Mouse (Mus musculus) heart, embryonic 10.5 days (tissue): ENCODE data around the gene Drap1. TPM values are rescaled to one million over a fixed set of nuclear protein-coding genes. Genes with fewer than 3 reads are reported as not detected.

Experiments
- DNase-seq: peaks from one replicate; pipeline ENCODE4 v3.0.0-alpha.2; 2017; ENCODE audit warnings: low spot score
- H3K27ac ChIP-seq: fragments of 300-500 bp; sonication (generic); 2 replicates; pipeline ENCODE4 v1.5.1; 2016; ENCODE audit warnings: mild to moderate bottlenecking
- H3K27me3 ChIP-seq: fragments of 300-500 bp; sonication (generic); 2 replicates; pipeline ENCODE4 v1.6.1; 2016; ENCODE audit warnings: mild to moderate bottlenecking; ENCODE audit not compliant: poor library complexity, insufficient read depth, severe bottlenecking
- H3K36me3 ChIP-seq: fragments of 300-500 bp; sonication (generic); 2 replicates; pipeline ENCODE4 v1.6.1; 2016; ENCODE audit warnings: mild to moderate bottlenecking, moderate library complexity
- H3K4me1 ChIP-seq: fragments of 300-500 bp; sonication (generic); 2 replicates; pipeline ENCODE4 v1.6.1; 2016; ENCODE audit warnings: mild to moderate bottlenecking
- H3K4me3 ChIP-seq: fragments of 300-500 bp; sonication (generic); 2 replicates; pipeline ENCODE4 v1.5.1; 2016; ENCODE audit warnings: mild to moderate bottlenecking, moderate library complexity
- H3K9me3 ChIP-seq: fragments of 300-500 bp; sonication (generic); 2 replicates; pipeline ENCODE4 v1.6.1; 2016; ENCODE audit warnings: mild to moderate bottlenecking, moderate library complexity
- WGBS: fragments of 180-500 bp; shearing (Covaris S2); methylation state at CpG from one replicate; pipeline ENCODE4 v1.1.7; 2016; 5-methylcytosine and 5-hydroxymethylcytosine counted together
- polyA plus RNA-seq: library from polyadenylated mRNA; unstranded; fragments of >200 nt; fragmentation: Nextera tagmentation; extraction: Ambion mirVana; gene quantifications from 2 replicates; pipeline ENCODE4 v1.2.1, GENCODE M21; 2016

The Drap1 gene
- polyA plus RNA-seq, 1 experiment from 2014 or later = 209 TPM

DNA sequence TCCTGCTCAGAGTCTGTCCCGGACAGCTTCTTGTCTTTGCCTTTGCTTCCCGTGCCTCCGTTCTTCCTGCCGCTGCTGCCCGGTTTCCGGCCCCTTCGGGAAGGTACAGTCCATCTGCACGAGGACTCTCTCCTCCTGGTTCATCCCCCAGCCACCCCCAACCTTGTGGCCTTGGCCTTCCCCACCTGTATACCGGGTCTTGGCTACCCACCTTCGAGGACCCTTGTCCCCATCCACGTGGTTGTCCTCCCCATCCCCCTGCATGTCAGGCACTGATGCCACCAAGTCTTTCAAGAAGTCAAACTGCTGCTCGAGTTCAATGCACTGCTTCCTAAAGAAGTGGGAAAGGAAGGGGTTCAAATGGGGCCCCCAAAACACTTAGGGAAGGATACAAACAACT is 1.2 kb downstream of the Drap1 start:
- 65% methylated on average over 12 of the region's 12 CpGs for WGBS
- DNase-seq = no peak
- H3K27ac ChIP-seq = peak overlapping the region; percentile 95; the same call in 1 of the 2 replicates

DNA sequence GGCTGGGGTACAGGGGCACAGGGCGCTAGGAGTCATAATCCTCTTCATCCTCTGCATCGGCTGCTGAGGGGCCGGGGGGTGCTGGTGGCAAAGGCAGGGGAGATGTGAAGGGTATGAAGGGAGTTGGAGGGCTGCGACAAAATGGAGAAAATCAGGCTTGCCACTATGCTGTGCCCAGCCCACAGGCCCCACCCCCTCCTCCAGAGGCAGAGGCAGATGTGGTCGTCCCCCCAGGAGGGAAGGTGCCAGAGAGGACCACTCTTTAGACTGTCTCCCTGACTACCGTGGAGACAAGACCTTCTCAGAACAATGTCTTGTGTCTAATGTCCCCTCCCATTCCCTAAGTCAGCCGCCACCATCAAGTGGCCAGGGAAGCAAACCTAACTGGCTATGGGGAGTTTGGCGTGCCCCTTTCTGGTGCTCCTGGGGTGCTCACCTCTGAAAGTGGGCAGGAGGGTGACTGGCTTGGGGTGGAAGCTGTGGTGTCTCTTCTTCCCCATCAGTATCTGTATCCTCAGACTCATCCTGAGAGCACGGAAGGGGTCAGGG is 1.8 kb downstream of the Drap1 start:
- no peaks in the 10 kb centered on the region for H3K9me3 ChIP-seq
- H3K4me3 ChIP-seq = peak overlapping the region; percentile 84
- 89% methylated on average over 9 of the region's 9 CpGs for WGBS
- H3K4me1 ChIP-seq = peaks cover 30% of the 10 kb centered on the region
- no peak overlapping the region for H3K27ac ChIP-seq
- no peak for DNase-seq
- H3K36me3 ChIP-seq = peaks cover 55% of the 10 kb centered on the region
- no peaks in the 10 kb centered on the region for H3K27me3 ChIP-seq

More for the DNA sequence above, 1.2 kb downstream of the Drap1 start:
- H3K9me3 ChIP-seq = no peaks in the 10 kb centered on the region
- peaks cover 30% of the 10 kb centered on the region for H3K4me1 ChIP-seq
- no peaks in the 10 kb centered on the region for H3K27me3 ChIP-seq
- H3K36me3 ChIP-seq = peaks cover 49% of the 10 kb centered on the region
- H3K4me3 ChIP-seq = peak overlapping the region; percentile 84

DNA sequence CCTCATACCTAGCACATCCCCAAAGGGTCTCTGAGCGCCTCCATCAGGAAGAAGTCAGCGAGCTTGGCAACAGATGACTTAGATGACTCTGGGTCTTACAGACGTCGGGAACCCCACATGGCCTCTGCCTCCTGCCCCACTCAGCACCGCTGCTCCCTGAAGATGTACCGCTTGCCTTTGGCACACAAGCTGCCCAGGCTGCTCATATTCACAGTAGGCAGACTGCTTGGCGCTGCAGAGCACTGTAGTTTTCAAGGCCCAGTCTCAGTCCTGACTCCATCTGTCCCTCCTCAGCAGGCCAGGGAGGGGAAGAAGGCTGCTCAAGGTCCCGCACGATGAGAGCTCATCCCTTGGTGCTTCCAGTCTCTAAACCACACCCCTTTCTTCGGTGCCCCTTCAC is 2.5 kb downstream of the Drap1 start:
- peaks cover 54% of the 10 kb centered on the region for H3K36me3 ChIP-seq
- H3K27me3 ChIP-seq = no peaks in the 10 kb centered on the region
- no peaks in the 10 kb centered on the region for H3K9me3 ChIP-seq
- H3K4me3 ChIP-seq = no peak overlapping the region
- no peak for DNase-seq
- WGBS = 81% methylated on average over 10 of the region's 10 CpGs
- H3K4me1 ChIP-seq = peaks cover 30% of the 10 kb centered on the region
- no peak overlapping the region for H3K27ac ChIP-seq

DNA sequence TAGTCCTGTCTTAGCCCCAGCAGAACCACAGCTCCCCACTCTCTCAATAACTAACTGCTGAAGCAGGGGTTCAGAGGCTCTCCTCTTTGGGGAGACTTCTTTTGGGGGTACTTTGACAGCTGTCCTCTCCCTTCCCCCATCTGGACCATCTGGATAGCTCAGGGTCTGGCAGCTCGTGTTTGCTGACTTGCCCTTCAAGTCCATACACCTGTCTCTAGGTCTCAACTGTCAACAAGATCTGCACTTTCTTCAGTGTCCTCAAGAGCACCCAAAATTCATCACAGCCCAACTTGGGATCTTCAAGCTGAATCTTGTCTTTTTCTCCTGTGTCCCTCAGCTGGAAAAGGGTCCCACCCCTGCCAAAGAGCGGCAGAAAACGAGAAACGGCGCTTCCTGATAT is 3.0 kb downstream of the Drap1 start:
- peaks cover 49% of the 10 kb centered on the region for H3K36me3 ChIP-seq
- H3K4me1 ChIP-seq = peaks cover 26% of the 10 kb centered on the region
- 94% methylated on average over 5 of the region's 5 CpGs for WGBS
- H3K27me3 ChIP-seq = no peaks in the 10 kb centered on the region
- H3K27ac ChIP-seq = no peak overlapping the region
- no peak overlapping the region for H3K4me3 ChIP-seq
- no peak for DNase-seq
- H3K9me3 ChIP-seq = no peaks in the 10 kb centered on the region

DNA sequence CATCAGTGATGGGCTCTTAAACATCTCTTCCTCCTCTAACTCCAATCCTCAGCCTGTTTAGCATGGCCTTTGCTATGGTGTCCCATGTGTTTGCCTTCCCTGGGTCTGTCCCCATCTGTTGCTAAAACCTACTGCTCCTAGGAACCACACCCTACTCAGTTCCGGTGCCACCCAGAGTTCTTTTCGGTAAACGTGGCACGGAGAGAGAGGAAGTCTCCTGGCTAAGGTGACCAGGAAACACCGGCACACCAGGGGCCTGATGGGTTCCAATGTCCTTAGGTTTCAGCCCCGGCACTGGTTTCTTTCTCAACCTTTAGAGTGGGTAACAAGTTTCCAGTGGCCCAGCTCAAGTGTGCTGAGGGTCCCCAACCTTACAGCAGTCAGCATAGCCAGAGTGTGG is 4.2 kb downstream of the Drap1 start:
- 91% methylated on average over 6 of the region's 6 CpGs for WGBS
- peaks cover 40% of the 10 kb centered on the region for H3K36me3 ChIP-seq

DNA sequence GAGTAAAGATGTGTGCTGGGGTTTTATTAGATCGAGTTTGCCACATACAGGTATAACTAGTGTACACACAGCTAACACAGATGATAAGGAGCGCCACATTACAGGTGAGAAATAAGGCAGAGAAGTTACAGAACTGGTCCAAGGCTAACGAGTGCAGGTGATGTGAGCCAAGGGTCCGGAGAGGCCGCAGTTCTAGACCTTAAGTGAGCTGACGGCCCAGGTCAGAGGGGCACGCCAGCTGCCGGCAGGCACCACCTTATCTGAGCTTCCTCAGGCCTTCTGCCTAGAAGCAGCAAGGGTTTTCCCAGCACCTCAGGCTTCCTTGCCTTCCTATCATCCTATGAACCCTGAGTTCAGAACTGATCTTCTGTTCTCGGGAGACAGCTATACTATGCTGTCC is 5.1 kb downstream of the Drap1 start:
- Histone ChIP-seq H3K27me3 (no peaks in the 10 kb centered on the region), H3K27ac (no peak overlapping the region), H3K4me3 (no peak overlapping the region), H3K9me3 (no peaks in the 10 kb centered on the region), H3K36me3 (peaks cover 40% of the 10 kb centered on the region), H3K4me1 (peaks cover 14% of the 10 kb centered on the region)
- 81% methylated on average over 9 of the region's 9 CpGs for WGBS
- DNase-seq = no peak

More for the DNA sequence above, 4.2 kb downstream of the Drap1 start:
- no peak for DNase-seq
- H3K4me1 ChIP-seq = peaks cover 14% of the 10 kb centered on the region
- no peak overlapping the region for H3K4me3 ChIP-seq
- no peaks in the 10 kb centered on the region for H3K9me3 ChIP-seq
- H3K27me3 ChIP-seq = no peaks in the 10 kb centered on the region
- no peak overlapping the region for H3K27ac ChIP-seq

DNA sequence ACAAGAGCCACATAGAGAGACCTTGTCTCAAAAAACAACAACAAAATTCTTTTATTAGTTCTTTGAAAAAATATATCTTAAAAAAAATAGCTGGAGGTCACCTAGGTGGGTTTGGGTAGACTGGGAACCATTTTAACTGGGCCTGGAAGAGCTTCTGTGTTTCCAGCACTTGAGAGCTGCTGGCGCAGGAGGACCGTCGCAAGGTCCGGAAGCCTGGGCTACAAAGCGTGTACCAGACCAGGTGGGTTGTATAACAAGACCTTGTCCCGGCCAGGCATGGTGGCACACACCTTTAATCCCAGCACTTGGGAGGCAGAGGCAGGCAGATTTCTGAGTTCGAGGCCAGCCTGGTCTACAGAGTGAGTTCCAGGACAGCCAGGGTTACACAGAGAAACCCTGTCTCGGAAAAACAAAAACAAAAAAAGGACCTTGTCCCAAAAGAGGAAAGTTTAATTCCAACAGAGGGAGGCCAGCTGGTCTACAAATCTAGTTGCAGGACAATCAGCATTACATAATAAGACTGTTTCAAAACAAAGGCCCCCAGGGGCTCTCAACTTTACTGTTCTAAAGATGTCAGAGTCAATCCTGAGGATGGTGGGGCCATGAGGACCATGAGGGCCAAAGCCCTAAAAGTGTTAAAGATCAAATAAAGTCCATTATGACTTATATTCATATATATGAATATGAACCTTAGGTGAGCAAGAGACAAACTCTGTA is 5.9 kb downstream of the Drap1 start:
- DNase-seq = no peak
- peaks cover 15% of the 10 kb centered on the region for H3K4me1 ChIP-seq
- peaks cover 40% of the 10 kb centered on the region for H3K36me3 ChIP-seq
- no peaks in the 10 kb centered on the region for H3K27me3 ChIP-seq
- H3K4me3 ChIP-seq = no peak overlapping the region
- whole genome bisulfite sequencing = 88% methylated on average over 8 of the region's 8 CpGs
- H3K27ac ChIP-seq = no peak overlapping the region
- no peaks in the 10 kb centered on the region for H3K9me3 ChIP-seq

DNA sequence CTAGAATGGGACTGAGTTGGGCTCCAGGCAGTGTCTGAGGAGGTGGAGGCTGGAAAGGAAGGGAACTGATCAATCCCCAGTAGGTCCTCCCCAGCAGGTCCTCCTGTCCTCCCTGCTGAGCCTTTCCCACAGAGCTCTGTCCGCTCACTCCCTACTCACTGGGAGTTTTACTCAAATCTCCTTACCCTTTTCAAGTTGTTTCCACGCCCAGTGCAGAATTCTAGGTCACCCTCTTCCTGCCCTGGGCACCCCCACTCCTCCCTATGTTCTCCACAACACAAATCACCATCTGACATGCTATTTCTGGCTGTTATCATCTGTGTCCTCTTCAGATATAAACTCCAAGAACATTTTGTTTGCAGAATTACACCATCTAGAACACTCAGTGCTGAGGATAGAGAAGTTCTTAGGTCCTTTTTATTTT is 10.2 kb downstream of the Drap1 start:
- Histone ChIP-seq H3K27ac (no peak overlapping the region), H3K36me3 (peaks cover 9% of the 10 kb centered on the region; the same call in 1 of the 2 replicates), H3K27me3 (no peaks in the 10 kb centered on the region), H3K4me1 (peaks cover 11% of the 10 kb centered on the region; the same call in 1 of the 2 replicates), H3K4me3 (no peak overlapping the region), H3K9me3 (no peaks in the 10 kb centered on the region)
- 60% methylated on average over 2 of the region's 2 CpGs for WGBS
- DNase-seq = no peak

DNA sequence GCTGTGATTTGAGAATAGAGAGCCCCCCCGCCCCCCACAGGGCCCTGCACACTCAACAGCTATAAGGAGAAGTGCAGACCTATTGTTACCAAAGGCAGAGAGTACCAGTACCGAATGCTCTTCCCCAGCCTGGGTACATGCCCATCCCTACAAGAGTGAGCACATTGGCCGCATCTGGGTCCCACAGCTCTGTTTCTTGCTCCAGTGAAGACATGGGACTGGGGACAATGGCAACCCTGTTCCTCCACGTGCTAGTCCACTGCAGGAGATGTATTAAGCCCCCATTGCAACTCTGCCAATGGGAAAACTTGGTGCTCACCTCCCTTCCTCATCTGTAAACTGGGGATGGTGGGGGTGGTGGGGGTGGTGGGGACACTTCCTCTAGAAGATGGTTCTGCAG is 10.9 kb downstream of the Drap1 start:
- Histone ChIP-seq H3K36me3 (peaks cover 11% of the 10 kb centered on the region; the same call in 1 of the 2 replicates), H3K4me3 (no peak overlapping the region), H3K27ac (no peak overlapping the region), H3K27me3 (no peaks in the 10 kb centered on the region), H3K9me3 (no peaks in the 10 kb centered on the region), H3K4me1 (peaks cover 11% of the 10 kb centered on the region; the same call in 1 of the 2 replicates)
- DNase-seq = no peak
- 73% methylated on average over 4 of the region's 4 CpGs for WGBS

DNA sequence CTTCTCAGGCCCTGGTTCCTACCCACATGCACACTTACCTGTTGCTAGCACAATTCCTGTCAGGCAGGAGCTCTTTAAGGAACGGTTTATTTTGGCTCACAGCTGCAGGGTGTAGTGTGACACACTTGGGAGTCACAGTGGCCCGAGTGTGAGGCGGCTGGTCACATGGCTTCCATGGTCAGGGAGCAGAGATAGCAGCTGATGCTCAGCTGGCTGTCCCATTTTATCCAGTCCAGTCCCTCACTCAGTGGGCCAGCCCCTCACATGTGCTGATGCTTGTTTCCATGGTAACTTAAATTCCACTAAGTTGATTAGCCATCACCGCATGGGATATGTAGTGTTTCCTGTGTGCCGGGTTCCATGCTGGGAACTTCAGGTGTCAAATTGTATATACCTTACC is 12.8 kb downstream of the Drap1 start:
- 0 out of 2 replicates have a peak, but pooled peaks cover 4% of the 10 kb centered on the region for H3K36me3 ChIP-seq
- 73% methylated on average over 5 of the region's 5 CpGs for WGBS
- no peaks in the 10 kb centered on the region for H3K9me3 ChIP-seq
- H3K4me3 ChIP-seq = no peak overlapping the region
- H3K27ac ChIP-seq = no peak overlapping the region
- no peaks in the 10 kb centered on the region for H3K27me3 ChIP-seq
- H3K4me1 ChIP-seq = peaks cover 30% of the 10 kb centered on the region
- no peak for DNase-seq

DNA sequence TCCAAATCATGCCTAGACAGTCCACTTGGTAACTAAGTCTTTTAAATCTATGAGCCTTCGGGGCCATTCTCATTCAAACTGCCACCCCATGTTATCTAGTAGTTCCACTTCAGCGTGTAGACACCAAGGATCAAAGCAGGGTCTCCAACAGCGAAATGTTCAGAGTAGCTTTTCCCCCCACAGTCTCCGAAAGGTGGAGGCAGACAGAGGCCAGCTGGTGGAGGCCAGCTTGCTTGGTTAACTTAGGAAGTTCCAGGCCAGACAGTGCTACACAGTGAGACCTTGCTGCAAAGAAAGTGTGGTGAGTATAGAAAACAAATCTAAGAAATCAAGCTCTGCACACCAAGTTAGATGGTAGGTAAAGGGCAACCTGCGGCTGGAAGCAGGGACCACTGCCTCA is 14.1 kb downstream of the Drap1 start:
- H3K9me3 ChIP-seq = no peaks in the 10 kb centered on the region
- no peak overlapping the region for H3K4me3 ChIP-seq
- peaks cover 35% of the 10 kb centered on the region for H3K4me1 ChIP-seq
- WGBS = 77% methylated on average over 5 of the region's 5 CpGs
- no peak for DNase-seq
- H3K27me3 ChIP-seq = no peaks in the 10 kb centered on the region
- H3K36me3 ChIP-seq = 0 out of 2 replicates have a peak, but pooled peaks cover 4% of the 10 kb centered on the region
- no peak overlapping the region for H3K27ac ChIP-seq

DNA sequence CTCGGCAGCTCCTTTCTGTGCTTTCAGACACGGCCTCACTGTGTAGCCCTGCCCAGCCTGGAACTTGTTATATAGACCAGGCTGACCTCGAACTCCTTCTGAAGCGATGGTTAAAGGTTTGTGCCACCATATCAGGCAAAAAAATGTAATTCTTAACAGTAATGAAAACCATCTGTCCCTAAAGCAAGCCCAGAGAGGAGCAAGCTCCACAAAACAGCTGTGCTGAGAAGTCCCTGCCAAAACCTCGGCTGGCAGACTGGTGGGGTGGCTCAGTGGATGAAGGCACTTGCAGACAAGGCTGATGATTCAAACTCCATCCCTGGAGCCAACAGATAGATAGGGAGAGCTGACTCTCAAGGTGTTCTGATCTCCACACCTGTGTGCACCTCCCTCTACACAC is 15.7 kb downstream of the Drap1 start:
- Histone ChIP-seq H3K4me1 (peaks cover 32% of the 10 kb centered on the region), H3K27me3 (no peaks in the 10 kb centered on the region), H3K9me3 (no peaks in the 10 kb centered on the region), H3K36me3 (0 out of 2 replicates have a peak, but pooled peaks cover 4% of the 10 kb centered on the region), H3K4me3 (no peak overlapping the region), H3K27ac (no peak overlapping the region)
- no peak for DNase-seq
- WGBS = 76% methylated on average over 5 of the region's 5 CpGs
